Mouse (Mus musculus) limb, embryonic 15.5 days (tissue): ENCODE measurements around the gene Sap30bp. TPM values are rescaled to one million over a fixed set of nuclear protein-coding genes. Genes with fewer than 3 reads are reported as not detected.

Experiments
- polyA plus RNA-seq: library from polyadenylated mRNA; unstranded; fragments of >200 nt; fragmentation: Nextera tagmentation; extraction: Ambion mirVana; gene quantifications from 2 replicates; pipeline ENCODE4 v1.2.1, GENCODE M21; 2015

The Sap30bp gene
- polyA plus RNA-seq, 1 experiment from 2014 or later = 36.1 TPM

Other genes starting within 250 kb of the Sap30bp start
- gene Grb2, start 224.7 kb upstream of the Sap30bp start, polyA plus RNA-seq = 87.7 and 93.9 TPM in 2 replicates
- 23.6 and 28.1 TPM in 2 replicates for gene Tmem94, start 167.8 kb upstream of the Sap30bp start, polyA plus RNA-seq
- 16.5 and 17.9 TPM in 2 replicates for gene Caskin2, start 119.6 kb upstream of the Sap30bp start, polyA plus RNA-seq
- 29.5 and 31.3 TPM in 2 replicates for gene Tsen54, start 118.6 kb upstream of the Sap30bp start, polyA plus RNA-seq
- gene Llgl2, start 109.2 kb upstream of the Sap30bp start, polyA plus RNA-seq = 22.4 and 23.1 TPM in 2 replicates
- gene Myo15b, start 74.9 kb upstream of the Sap30bp start, polyA plus RNA-seq = 0.47 TPM in 2 replicates
- gene Smim5, start 33.3 kb upstream of the Sap30bp start, polyA plus RNA-seq = 19.6 and 27.4 TPM in 2 replicates
- 1.0 and 1.7 TPM in 2 replicates for gene Smim6, start 21.3 kb upstream of the Sap30bp start, polyA plus RNA-seq
- gene Recql5, start 195 bp downstream of the Sap30bp start, polyA plus RNA-seq = 17.0 and 17.6 TPM in 2 replicates
- 14.7 and 15.7 TPM in 2 replicates for gene Itgb4, start 41.4 kb downstream of the Sap30bp start, polyA plus RNA-seq
- gene Galk1, start 79.4 kb downstream of the Sap30bp start, polyA plus RNA-seq = 174 and 194 TPM in 2 replicates
- gene H3f3b, start 94.7 kb downstream of the Sap30bp start, polyA plus RNA-seq = 1,660 and 1,740 TPM in 2 replicates
- gene Unk, start 97.0 kb downstream of the Sap30bp start, polyA plus RNA-seq = 34.7 and 35.1 TPM in 2 replicates
- 6.5 and 8.8 TPM in 2 replicates for gene Unc13d, start 144.7 kb downstream of the Sap30bp start, polyA plus RNA-seq
- 61.6 and 75.5 TPM in 2 replicates for gene Wbp2, start 153.7 kb downstream of the Sap30bp start, polyA plus RNA-seq
- 31.2 and 42.4 TPM in 2 replicates for gene Trim47, start 193.9 kb downstream of the Sap30bp start, polyA plus RNA-seq
- 4.1 and 4.5 TPM in 2 replicates for gene Trim65, start 197.8 kb downstream of the Sap30bp start, polyA plus RNA-seq
- 83.9 and 85.5 TPM in 2 replicates for gene Mrpl38, start 205.6 kb downstream of the Sap30bp start, polyA plus RNA-seq
- gene Fbf1, start 234.9 kb downstream of the Sap30bp start, polyA plus RNA-seq = 36.4 and 38.3 TPM in 2 replicates